Mouse (Mus musculus) lung, embryonic 14.5 days (tissue): ENCODE measurements around the gene Kcnn4. TPM values are rescaled to one million over a fixed set of nuclear protein-coding genes. Genes with fewer than 3 reads are reported as not detected.

Source experiments
- ATAC-seq: fragments of 200-750 bp; cut with Nextera tagmentation; 2 replicates; pipeline ENCODE4 v1.8.0; 2017; ENCODE audit warnings: mild to moderate bottlenecking, moderate TSS enrichment, moderate library complexity; ENCODE audit not compliant: insufficient read depth
- DNase-seq: peaks from one replicate; pipeline ENCODE4 v3.0.0-alpha.2; 2015
- H3K27ac ChIP-seq: fragments of 300-500 bp; sonication (generic); 2 replicates; pipeline ENCODE4 v1.5.1; 2014; ENCODE audit warnings: low read depth, mild to moderate bottlenecking, moderate library complexity
- H3K27me3 ChIP-seq: fragments of 300-500 bp; sonication (generic); 2 replicates; pipeline ENCODE4 v1.6.1; 2014; ENCODE audit warnings: low read length, control low read depth; ENCODE audit not compliant: insufficient read depth
- H3K36me3 ChIP-seq: fragments of 300-500 bp; sonication (generic); 2 replicates; pipeline ENCODE4 v1.6.1; 2014; ENCODE audit warnings: control low read depth; ENCODE audit not compliant: insufficient read depth
- H3K4me1 ChIP-seq: fragments of 300-500 bp; sonication (generic); 2 replicates; pipeline ENCODE4 v1.6.1; 2014; ENCODE audit warnings: antibody characterized with exemption, control low read depth; ENCODE audit not compliant: insufficient read depth
- H3K4me2 ChIP-seq: fragments of 300-500 bp; sonication (generic); 2 replicates; pipeline ENCODE4 v1.6.1; 2014; ENCODE audit warnings: mild to moderate bottlenecking
- H3K4me3 ChIP-seq: fragments of 300-500 bp; sonication (generic); 2 replicates; pipeline ENCODE4 v1.5.1; 2014; ENCODE audit warnings: low read depth, low read length
- H3K9ac ChIP-seq: fragments of 300-500 bp; sonication (generic); 2 replicates; pipeline ENCODE4 v1.6.1; 2014
- H3K9me3 ChIP-seq: fragments of 300-500 bp; sonication (generic); 2 replicates; pipeline ENCODE4 v1.6.1; 2016; ENCODE audit warnings: low read depth, low read length, control low read depth
- CTCF ChIP-seq: IDR thresholded peaks from 2 replicates; pipeline ENCODE4 v1.5.1; 2016; ENCODE audit warnings: antibody characterized with exemption, low read depth
- WGBS: fragments of 180-500 bp; shearing (Covaris S2); extraction: QIAGEN DNeasy Blood & Tissue Kit; methylation state at CpG from one replicate; pipeline ENCODE4 v1.1.7; 2014; 5-methylcytosine and 5-hydroxymethylcytosine counted together
- microRNA-seq: library from miRNA; unstranded; fragments of <30 nt; microRNA quantifications from one replicate; pipeline ENCODE4, GENCODE M21; 2016; ENCODE audit warnings: borderline number of aligned reads
- polyA plus RNA-seq: library from polyadenylated mRNA; unstranded; fragments of >200 nt; fragmentation: Nextera tagmentation; extraction: Ambion mirVana; gene quantifications from 2 replicates; pipeline ENCODE4 v1.2.1, GENCODE M21; 2014

The Kcnn4 gene
- polyA plus RNA-seq, 1 experiment from 2014 or later: 1.6 TPM

DNA sequence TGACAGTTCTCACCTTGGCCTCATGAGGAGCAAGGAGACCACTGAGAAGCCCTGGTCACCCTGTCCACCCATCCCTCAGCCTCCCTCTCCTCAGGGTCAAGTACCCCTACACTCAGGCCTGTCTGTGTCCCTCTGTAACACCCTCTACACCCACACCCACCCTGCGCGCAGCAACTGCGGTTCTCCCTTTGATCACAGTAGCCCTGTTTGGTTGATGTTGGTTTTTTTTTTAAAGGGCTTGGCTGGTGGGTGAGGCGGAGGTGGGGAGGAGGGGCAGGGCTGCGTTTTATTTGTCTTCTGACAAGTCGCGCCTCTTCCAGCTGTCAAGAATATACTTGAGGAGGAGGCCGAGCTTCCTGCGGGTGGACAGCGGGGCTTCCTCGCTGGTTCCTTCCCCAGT, 61.6 kb downstream of the Kcnn4 start:
- DNase-seq: no peak
- Histone ChIP-seq H3K27ac (no peak overlapping the region), H3K36me3 (no peaks in the 10 kb centered on the region), H3K27me3 (peaks cover 14% of the 10 kb centered on the region), H3K4me1 (peaks cover 3% of the 10 kb centered on the region; the same call in 1 of the 2 replicates), H3K4me2 (0 out of 2 replicates have a peak overlapping the region, but pooled peaks have one; percentile 4), H3K9me3 (no peaks in the 10 kb centered on the region; the same call in 1 of the 2 replicates), H3K4me3 (no peak overlapping the region), H3K9ac (no peak overlapping the region)
- WGBS: 15% methylated on average over 11 of the region's 11 CpGs
- no peak for ATAC-seq
- TF ChIP-seq CTCF: no peak

GRCm38 (mm10) chr7:24435305-24435704, 65.2 kb downstream of the Kcnn4 start:
- DNase-seq: no peak
- no peak for ATAC-seq
- no peaks in the 10 kb centered on the region; the same call in 1 of the 2 replicates for H3K9me3 ChIP-seq
- no peak overlapping the region for H3K27ac ChIP-seq
- TF ChIP-seq CTCF: no peak
- no peak overlapping the region for H3K4me2 ChIP-seq
- H3K27me3 ChIP-seq: peaks cover 14% of the 10 kb centered on the region
- 64% methylated on average over 5 of the region's 5 CpGs for WGBS
- no peaks in the 10 kb centered on the region for H3K36me3 ChIP-seq
- peaks cover 3% of the 10 kb centered on the region; the same call in 1 of the 2 replicates for H3K4me1 ChIP-seq
- H3K9ac ChIP-seq: no peak overlapping the region
- no peak overlapping the region for H3K4me3 ChIP-seq

Small RNA genes lying within 50 kb of the gene (microRNA-seq; reads per million reads assigned to microRNA genes)
- gene Gm27592: not detected

Other genes starting within 250 kb of the Kcnn4 start
- gene Zfp235, start 236.1 kb upstream of the Kcnn4 start, polyA plus RNA-seq: 16.6 TPM in 2 replicates
- 6.7 and 8.2 TPM in 2 replicates for gene Zfp114, start 195.2 kb upstream of the Kcnn4 start, polyA plus RNA-seq
- gene Zfp111, start 158.8 kb upstream of the Kcnn4 start, polyA plus RNA-seq: 13.1 and 15.6 TPM in 2 replicates
- gene Zfp109, start 132.7 kb upstream of the Kcnn4 start, polyA plus RNA-seq: 4.3 and 4.8 TPM in 2 replicates
- 3.3 and 4.7 TPM in 2 replicates for gene Zfp108, start 115.5 kb upstream of the Kcnn4 start, polyA plus RNA-seq
- 8.4 and 8.6 TPM in 2 replicates for gene Zfp93, start 99.8 kb upstream of the Kcnn4 start, polyA plus RNA-seq
- 32.1 and 32.4 TPM in 2 replicates for gene Zfp61, start 69.0 kb upstream of the Kcnn4 start, polyA plus RNA-seq
- 8.6 and 9.8 TPM in 2 replicates for gene Zfp94, start 53.6 kb upstream of the Kcnn4 start, polyA plus RNA-seq
- not detected in 2 replicates for gene Tescl, start 36.3 kb upstream of the Kcnn4 start, polyA plus RNA-seq
- not detected in 2 replicates for gene Lypd5, start 21.1 kb upstream of the Kcnn4 start, polyA plus RNA-seq
- 21.5 and 24.5 TPM in 2 replicates for gene Smg9, start 29.4 kb downstream of the Kcnn4 start, polyA plus RNA-seq
- gene Irgc1, start 82.0 kb downstream of the Kcnn4 start, polyA plus RNA-seq: 0.14 TPM in 1 of 2 replicates, not detected in the other
- 18.1 and 20.2 TPM in 2 replicates for gene Plaur, start 92.2 kb downstream of the Kcnn4 start, polyA plus RNA-seq
- 0.34 and 0.72 TPM in 2 replicates for gene Cadm4, start 111.8 kb downstream of the Kcnn4 start, polyA plus RNA-seq
- 36.2 and 37.7 TPM in 2 replicates for gene Zfp428, start 136.7 kb downstream of the Kcnn4 start, polyA plus RNA-seq
- 0.32 and 0.47 TPM in 2 replicates for gene AC161166.1, start 142.2 kb downstream of the Kcnn4 start, polyA plus RNA-seq
- 8.0 and 9.3 TPM in 2 replicates for gene Irgq, start 160.4 kb downstream of the Kcnn4 start, polyA plus RNA-seq
- gene Pinlyp, start 175.9 kb downstream of the Kcnn4 start, polyA plus RNA-seq: not detected in 2 replicates
- gene Xrcc1, start 176.0 kb downstream of the Kcnn4 start, polyA plus RNA-seq: 96.6 and 121 TPM in 2 replicates
- gene Ethe1, start 217.3 kb downstream of the Kcnn4 start, polyA plus RNA-seq: 26.5 and 26.7 TPM in 2 replicates
- gene Zfp575, start 217.4 kb downstream of the Kcnn4 start, polyA plus RNA-seq: 2.6 and 2.9 TPM in 2 replicates
- 0.14 and 0.33 TPM in 2 replicates for gene Phldb3, start 240.5 kb downstream of the Kcnn4 start, polyA plus RNA-seq